Mouse (Mus musculus): ENCODE results near the gene Nol10.

DNA sequence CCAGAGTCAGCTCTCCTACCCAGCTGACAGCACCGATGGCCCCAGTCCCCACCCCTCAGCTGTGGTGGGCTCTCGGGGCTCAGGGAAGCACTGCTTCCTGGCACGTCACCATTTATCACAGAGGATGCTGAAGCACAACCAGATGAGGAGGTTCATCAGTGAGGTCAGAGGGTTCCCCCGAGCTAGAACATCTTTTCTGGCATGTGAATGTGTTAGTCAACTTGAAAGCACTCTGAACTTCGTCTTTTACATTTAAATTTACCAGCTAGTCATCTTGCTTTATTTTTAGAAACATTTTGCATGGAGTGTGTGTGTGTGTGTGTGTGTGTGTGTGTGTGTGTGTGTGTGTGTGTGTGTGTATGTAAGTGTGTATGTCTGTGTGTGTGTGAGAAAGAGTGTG, 105.7 kb downstream of the Nol10 start:
- TF ChIP-seq GATA1 (IDR thresholded peaks at IDR 0.05; ENCODE audit: borderline replicate concordance, low read length) = no peak
- TF ChIP-seq FLI1 (IDR thresholded peaks at IDR 0.05; ENCODE audit: low read length) = no peak

Data from megakaryocyte, embryonic 14.5 days (primary cell).